ENCODE assay signal across 9 mouse cellular contexts in the genomic region with DNA sequence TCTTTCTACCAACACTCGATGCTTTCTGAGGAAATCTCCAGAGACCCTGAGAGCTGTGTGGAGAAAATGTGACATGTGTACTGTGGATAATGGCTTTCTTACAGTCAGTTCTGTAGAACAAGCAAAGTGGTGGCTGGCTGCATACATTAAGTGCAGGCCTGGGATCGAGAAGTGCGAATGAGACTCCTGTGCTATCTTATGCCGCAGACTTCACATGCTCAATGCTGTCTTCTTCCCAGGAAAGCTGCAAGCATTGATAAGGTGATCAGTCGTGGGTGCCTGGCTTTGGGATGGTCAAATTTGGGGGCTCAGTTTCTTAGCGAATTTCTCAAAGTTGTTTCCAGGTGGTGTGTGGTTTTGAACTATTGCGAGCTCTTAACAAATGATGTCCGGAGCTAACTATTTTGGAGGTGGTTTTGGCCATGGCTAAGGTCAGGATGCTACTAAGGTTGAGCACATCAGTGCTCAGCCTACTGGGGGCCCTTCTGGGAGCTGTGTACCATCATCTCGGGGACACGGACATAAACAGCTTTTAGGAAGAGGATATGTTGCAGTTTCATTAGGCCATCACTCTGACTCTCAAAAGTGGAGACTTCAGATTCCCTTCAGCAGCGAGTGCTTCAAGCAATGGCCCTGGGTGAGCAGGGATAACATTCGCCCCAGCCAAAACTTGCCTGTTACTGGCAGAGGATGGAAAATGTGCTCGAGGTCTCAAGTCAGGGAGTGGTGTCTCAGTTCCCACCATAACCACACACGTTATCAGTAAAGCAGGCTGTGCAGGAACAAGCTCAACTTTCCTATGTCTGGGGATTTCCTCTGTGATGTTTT.
A peak's percentile ranks its signal among the peaks of the same experiment; 100 is the strongest.
DNase-seq lines count a peak whose midpoint lies in the region; ATAC-seq and TF ChIP-seq lines count a peak whose summit lies in the region.
"Had no signal": no experiment of that assay in that cellular context is flagged by ENCODE, and none has a peak within 500 bp of the region (broad histone marks: within the 10 kb centered on the region; RNA-seq: fewer than 3 reads in every experiment).

No protein-coding gene starts in this region.

- no peak for TF ChIP-seq POLR2A in thymus, adult 2 months (IDR thresholded peaks at IDR 0.05; ENCODE audit: control insufficient read depth, extremely low read depth, insufficient read depth, low read length, poor library complexity)

- H3K27me3 ChIP-seq in thymus, adult 2 months (ENCODE audit: control insufficient read depth, insufficient read depth, low read length), result no peaks in the 10 kb centered on the region
- H3K27me3 ChIP-seq in limb, embryonic 11.5 days (ENCODE audit: control insufficient read depth, insufficient read depth, low read length), result no peaks in the 10 kb centered on the region

- no peak for ATAC-seq in limb, embryonic 11.5 days (ENCODE audit: insufficient number of reproducible peaks, low FRiP score, low TSS enrichment, low read depth)

- WGBS in thymus, adult 2 months, result 60% methylated on average over 14 of the region's 14 CpGs
- WGBS in limb, embryonic 11.5 days, result 84% methylated on average over 14 of the region's 14 CpGs

- no peak overlapping the region for H3K4me3 ChIP-seq in thymus, adult 2 months (ENCODE audit: control insufficient read depth, insufficient read depth, low read length)
- no peak overlapping the region for H3K4me3 ChIP-seq in limb, embryonic 11.5 days (ENCODE audit: low read depth, low read length)

- no peak overlapping the region for H3K9ac ChIP-seq in limb, embryonic 11.5 days (ENCODE audit: low read length)

- H3K27ac ChIP-seq in thymus, adult 2 months (ENCODE audit: control insufficient read depth, insufficient read depth, low read length), result peak overlapping the region; percentile 37; the same call in 1 of the 2 replicates
- no peak overlapping the region for H3K27ac ChIP-seq in limb, embryonic 11.5 days (replicated peaks; ENCODE audit: low read depth, low read length)

- H3K36me3 ChIP-seq in thymus, adult 2 months (ENCODE audit: control insufficient read depth, insufficient read depth, low read length), result no peaks in the 10 kb centered on the region
- H3K36me3 ChIP-seq in limb, embryonic 11.5 days (ENCODE audit: control insufficient read depth, insufficient read depth, low read length), result no peaks in the 10 kb centered on the region

- no peak overlapping the region for H3K4me2 ChIP-seq in limb, embryonic 11.5 days (ENCODE audit: low read depth, severe bottlenecking)

- DNase-seq in heart, adult 8-10 months (ENCODE audit: low spot score), result peak; percentile 25
- no peak for DNase-seq in heart, postnatal 25 days (ENCODE audit: low spot score)
- no peak for DNase-seq in thymus, adult 2 months
- DNase-seq in thymus, postnatal 25 days, result no peak
- peak; percentile 16 for DNase-seq in limb, embryonic 11.5 days (ENCODE audit: low spot score)
- DNase-seq in natural killer cell, adult 2 months (ENCODE audit: low spot score in 2 of 2), result no peak
- no peak for DNase-seq in urinary bladder, postnatal 25 days (ENCODE audit: low spot score)
- DNase-seq in cerebellum, adult 11 months, result no peak
- DNase-seq: kidney, postnatal 10 days had no signal

- intact Hi-C loops in heart, postnatal 25 days (cut with DNase I), result no loop called here

- peaks cover 12% of the 10 kb centered on the region for H3K4me1 ChIP-seq in thymus, adult 2 months (replicated peaks; ENCODE audit: control insufficient read depth, insufficient read depth, low read length)
- H3K4me1 ChIP-seq in limb, embryonic 11.5 days (ENCODE audit: control insufficient read depth, insufficient read depth, low read length), result no peaks in the 10 kb centered on the region

- no peak for TF ChIP-seq CTCF in thymus, adult 2 months (IDR thresholded peaks at IDR 0.05; ENCODE audit: borderline replicate concordance, control insufficient read depth, extremely low read depth, insufficient read depth, low read length, poor library complexity)

- H3K9me3 ChIP-seq in limb, embryonic 11.5 days (ENCODE audit: control insufficient read depth, low read length), result no peaks in the 10 kb centered on the region

Comparison
In these comparisons a context has a peak if more than half of its experiments do, and no peak if none do; other contexts are left out.
1. DNase-seq: peak in heart, adult 8-10 months (single experiment) and limb, embryonic 11.5 days (single experiment); none in heart, postnatal 25 days (single experiment), thymus, adult 2 months (single experiment), thymus, postnatal 25 days (single experiment), natural killer cell, adult 2 months (0 of 2), urinary bladder, postnatal 25 days (single experiment) and cerebellum, adult 11 months (single experiment).